Mouse (Mus musculus) bone marrow, adult 2 months (tissue): Measurements from ENCODE around the gene Nxf1.

Experiments used
- CTCF ChIP-seq: fragments of 200-500 bp; IDR thresholded peaks from 2 replicates; pipeline ENCODE4 v1.5.1; 2011; ENCODE audit warnings: low read length, control low read depth; ENCODE audit not compliant: control insufficient read depth, insufficient read depth
- POLR2A ChIP-seq: fragments of 200-500 bp; IDR thresholded peaks from 2 replicates; pipeline ENCODE4 v1.6.1; 2011; ENCODE audit warnings: low read depth, mild to moderate bottlenecking, control low read depth, low read length, borderline replicate concordance; ENCODE audit not compliant: control insufficient read depth

DNA sequence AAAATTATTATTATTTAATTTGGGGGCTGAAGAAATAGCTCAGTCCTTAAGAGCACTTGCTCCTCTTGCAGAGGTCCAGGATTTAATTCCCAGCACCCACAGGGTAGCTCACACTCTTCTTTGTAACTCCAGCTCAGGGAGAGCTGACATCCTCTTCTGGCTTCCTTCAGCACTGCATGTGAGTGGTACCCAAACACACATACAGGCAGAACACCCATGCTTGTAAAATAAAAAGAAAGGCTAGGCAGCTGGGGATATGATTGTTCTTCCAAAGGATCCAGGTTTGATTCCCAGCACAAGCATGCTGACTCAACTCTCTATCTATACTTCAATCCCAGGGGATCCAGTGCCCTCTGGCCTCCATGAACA lies 42.1 kb downstream of the Nxf1 start:
- no peak for TF ChIP-seq POLR2A
- no peak for TF ChIP-seq CTCF
